Mouse (Mus musculus) MEL (cell line): ENCODE measurements around the gene Caskin1. TPM values are rescaled to one million over a fixed set of nuclear protein-coding genes. Genes with fewer than 3 reads are reported as not detected.

ENCODE experiments used
- DNase-seq: peaks from one replicate; pipeline ENCODE4 v3.0.0; 2011; ENCODE audit warnings: low read depth, low spot score
- H3K27ac ChIP-seq: 2 replicates; pipeline ENCODE4 v1.5.1; 2012; ENCODE audit warnings: low read depth, mild to moderate bottlenecking, control low read depth, low read length, moderate library complexity; ENCODE audit not compliant: control insufficient read depth
- H3K27me3 ChIP-seq, 2 experiments: fragments of 150-350 bp in 1 of 2; sonication (generic) in 1 of 2; 2 replicates each; pipeline ENCODE4 v1.6.1; 2012; ENCODE audit warnings: low read length in 2 of 2, mild to moderate bottlenecking in 2 of 2, improper control_type of control experiment in 1 of 2, moderate library complexity in 1 of 2; ENCODE audit not compliant: insufficient read depth in 2 of 2, control insufficient read depth in 1 of 2
- H3K36me3 ChIP-seq, 2 experiments: 2 replicates each; pipeline ENCODE4 v1.6.1; 2012 to 2014; ENCODE audit warnings: low read length in 2 of 2, improper control_type of control experiment in 1 of 2, inconsistent platforms in 1 of 2, mild to moderate bottlenecking in 1 of 2; ENCODE audit not compliant: insufficient read depth in 2 of 2, control insufficient read depth in 1 of 2
- H3K4me1 ChIP-seq, 2 experiments: fragments of 150-350 bp in 1 of 2; sonication (generic) in 1 of 2; 2 replicates each; pipeline ENCODE4 v1.6.1; 2012; ENCODE audit warnings: low read length in 2 of 2, improper control_type of control experiment in 1 of 2, mild to moderate bottlenecking in 1 of 2; ENCODE audit not compliant: insufficient read depth in 2 of 2, control insufficient read depth in 1 of 2
- H3K4me3 ChIP-seq, 2 experiments: fragments of 150-350 bp in 1 of 2; sonication (generic) in 1 of 2; 2 replicates each; pipeline ENCODE4 v1.5.1; 2012; ENCODE audit warnings: low read depth in 2 of 2, low read length in 2 of 2, mild to moderate bottlenecking in 2 of 2, moderate library complexity in 2 of 2, control low read depth in 1 of 2, improper control_type of control experiment in 1 of 2; ENCODE audit not compliant: control insufficient read depth in 1 of 2, insufficient read depth in 1 of 2
- H3K79me2 ChIP-seq: 2 replicates; pipeline ENCODE4 v1.6.1; 2012; ENCODE audit warnings: mild to moderate bottlenecking, low read length, moderate library complexity; ENCODE audit not compliant: control insufficient read depth, poor library complexity, insufficient read depth
- H3K9ac ChIP-seq: 2 replicates; pipeline ENCODE4 v1.6.1; 2012; ENCODE audit warnings: low read depth, mild to moderate bottlenecking, control low read depth, low read length, moderate library complexity; ENCODE audit not compliant: control insufficient read depth, poor library complexity, severe bottlenecking
- H3K9me3 ChIP-seq: fragments of 150-350 bp; sonication (generic); replicated peaks from 2 replicates; pipeline ENCODE4 v1.6.1; 2012; ENCODE audit warnings: mild to moderate bottlenecking, low read length, improper control_type of control experiment, moderate library complexity; ENCODE audit not compliant: insufficient read depth
- CHD1 ChIP-seq: IDR thresholded peaks from 2 replicates; pipeline ENCODE4 v1.6.1; 2012; ENCODE audit warnings: low read depth, mild to moderate bottlenecking, inconsistent platforms, low read length, improper control_type of control experiment
- E2F4 ChIP-seq: IDR thresholded peaks from 2 replicates; pipeline ENCODE4 v1.6.1; 2011; ENCODE audit warnings: low read depth, low read length, improper control_type of control experiment, borderline replicate concordance
- ELF1 ChIP-seq: IDR thresholded peaks from 2 replicates; pipeline ENCODE4 v1.6.1; 2014; ENCODE audit warnings: low read depth, mild to moderate bottlenecking, inconsistent platforms, low read length, improper control_type of control experiment, moderate library complexity
- EP300 ChIP-seq, 2 experiments: IDR thresholded peaks; 2 replicates each; pipeline ENCODE4 v1.6.1; 2011; ENCODE audit warnings: improper control_type of control experiment in 2 of 2, low read length in 2 of 2, low read depth in 1 of 2, mild to moderate bottlenecking in 1 of 2
- GABPA ChIP-seq: IDR thresholded peaks from 2 replicates; pipeline ENCODE4 v1.6.1; 2012; ENCODE audit warnings: low read depth, mild to moderate bottlenecking, inconsistent platforms, low read length, improper control_type of control experiment, moderate library complexity
- JUND ChIP-seq: IDR thresholded peaks from 2 replicates; pipeline ENCODE4 v1.6.1; 2011; ENCODE audit warnings: low read depth, mild to moderate bottlenecking, improper control_type of control experiment, low read length
- KAT2A ChIP-seq: conservative IDR thresholded peaks from 2 replicates; pipeline ENCODE4 v1.6.1; 2012; ENCODE audit warnings: low read depth, low read length, improper control_type of control experiment, inconsistent platforms
- MAFK ChIP-seq: IDR thresholded peaks from 2 replicates; pipeline ENCODE4 v1.6.1; 2011; ENCODE audit warnings: low read depth, mild to moderate bottlenecking, low read length, improper control_type of control experiment, borderline replicate concordance
- MAZ ChIP-seq: IDR thresholded peaks from 2 replicates; pipeline ENCODE4 v1.6.1; 2012; ENCODE audit warnings: low read depth, mild to moderate bottlenecking, inconsistent platforms, low read length, improper control_type of control experiment
- MEF2A ChIP-seq: IDR thresholded peaks from 2 replicates; pipeline ENCODE4 v1.6.1; 2014; ENCODE audit warnings: low read depth, mild to moderate bottlenecking, inconsistent platforms, low read length, improper control_type of control experiment; ENCODE audit not compliant: poor library complexity, insufficient replicate concordance, severe bottlenecking; ENCODE audit errors: extremely low read depth
- MYB ChIP-seq: IDR thresholded peaks from 2 replicates; pipeline ENCODE4 v1.6.1; 2011; ENCODE audit warnings: mild to moderate bottlenecking, low read depth, low read length, improper control_type of control experiment
- NRF1 ChIP-seq: IDR thresholded peaks from 2 replicates; pipeline ENCODE4 v1.6.1; 2014; ENCODE audit warnings: low read depth, mild to moderate bottlenecking, inconsistent platforms, low read length, improper control_type of control experiment, moderate library complexity; ENCODE audit not compliant: poor library complexity, insufficient read depth, severe bottlenecking
- POLR2AphosphoS2 ChIP-seq: IDR thresholded peaks from 2 replicates; pipeline ENCODE4 v1.6.1; 2011; ENCODE audit warnings: low read length, improper control_type of control experiment
- POLR2AphosphoS5 ChIP-seq: IDR thresholded peaks from 2 replicates; pipeline ENCODE4 v1.6.1; 2012; ENCODE audit warnings: low read depth, borderline replicate concordance, mild to moderate bottlenecking, inconsistent platforms, low read length, moderate library complexity, mixed read lengths
- SIN3A ChIP-seq: IDR thresholded peaks from 2 replicates; pipeline ENCODE4 v1.6.1; 2012; ENCODE audit warnings: low read length, improper control_type of control experiment, inconsistent platforms
- TBP ChIP-seq: IDR thresholded peaks from 2 replicates; pipeline ENCODE4 v1.8.0; 2011; ENCODE audit warnings: low read depth, low read length, improper control_type of control experiment
- TCF12 ChIP-seq: IDR thresholded peaks from 2 replicates; pipeline ENCODE4 v1.6.1; 2014; ENCODE audit warnings: low read depth, mild to moderate bottlenecking, inconsistent platforms, low read length, improper control_type of control experiment, moderate library complexity
- UBTF ChIP-seq: IDR thresholded peaks from 2 replicates; pipeline ENCODE4 v1.6.1; 2012; ENCODE audit warnings: low read depth, mild to moderate bottlenecking, inconsistent platforms, low read length, improper control_type of control experiment, moderate library complexity, borderline replicate concordance; ENCODE audit not compliant: insufficient read depth
- USF2 ChIP-seq, 2 experiments: IDR thresholded peaks; 2 replicates each; pipeline ENCODE4 v1.6.1; 2011 to 2012; ENCODE audit warnings: improper control_type of control experiment in 2 of 2, low read length in 2 of 2, borderline replicate concordance in 1 of 2, inconsistent platforms in 1 of 2, low read depth in 1 of 2, mild to moderate bottlenecking in 1 of 2; ENCODE audit not compliant: insufficient read depth in 1 of 2
- ZC3H11A ChIP-seq: IDR thresholded peaks from 2 replicates; pipeline ENCODE4 v1.6.1; 2012; ENCODE audit warnings: low read depth, mild to moderate bottlenecking, inconsistent platforms, low read length, improper control_type of control experiment
- ZKSCAN1 ChIP-seq: IDR thresholded peaks from 2 replicates; pipeline ENCODE4 v1.6.1; 2012; ENCODE audit warnings: low read depth, mild to moderate bottlenecking, inconsistent platforms, low read length, improper control_type of control experiment, moderate library complexity
- ZMIZ1 ChIP-seq: IDR thresholded peaks from 2 replicates; pipeline ENCODE4 v1.6.1; 2012; ENCODE audit warnings: low read depth, mild to moderate bottlenecking, inconsistent platforms, low read length, improper control_type of control experiment, moderate library complexity
- polyA plus RNA-seq, 2 experiments: library from polyadenylated mRNA; stranded (reverse) in 1 of 2; unstranded in 1 of 2; fragments of >175 nt in 1 of 2; fragments of >200 nt in 1 of 2; gene quantifications; 2 replicates each; pipeline versions ENCODE4 v1.2.1 to v1.2.4; 2012; ENCODE audit warnings: low replicate concordance in 2 of 2, low read depth in 1 of 2; ENCODE audit not compliant: insufficient read length in 2 of 2, insufficient read depth in 1 of 2, missing spikeins in 1 of 2
- total RNA-seq: library from RNA; depleted of rRNA; stranded (reverse); fragments of 300-350 nt; gene quantifications from 2 replicates; pipeline ENCODE4 v1.2.3, GENCODE M21; 2012

Gene Caskin1
- total and polyA plus RNA-seq, 3 experiments = 0.04 to 0.38 TPM; not detected in 1

DNA sequence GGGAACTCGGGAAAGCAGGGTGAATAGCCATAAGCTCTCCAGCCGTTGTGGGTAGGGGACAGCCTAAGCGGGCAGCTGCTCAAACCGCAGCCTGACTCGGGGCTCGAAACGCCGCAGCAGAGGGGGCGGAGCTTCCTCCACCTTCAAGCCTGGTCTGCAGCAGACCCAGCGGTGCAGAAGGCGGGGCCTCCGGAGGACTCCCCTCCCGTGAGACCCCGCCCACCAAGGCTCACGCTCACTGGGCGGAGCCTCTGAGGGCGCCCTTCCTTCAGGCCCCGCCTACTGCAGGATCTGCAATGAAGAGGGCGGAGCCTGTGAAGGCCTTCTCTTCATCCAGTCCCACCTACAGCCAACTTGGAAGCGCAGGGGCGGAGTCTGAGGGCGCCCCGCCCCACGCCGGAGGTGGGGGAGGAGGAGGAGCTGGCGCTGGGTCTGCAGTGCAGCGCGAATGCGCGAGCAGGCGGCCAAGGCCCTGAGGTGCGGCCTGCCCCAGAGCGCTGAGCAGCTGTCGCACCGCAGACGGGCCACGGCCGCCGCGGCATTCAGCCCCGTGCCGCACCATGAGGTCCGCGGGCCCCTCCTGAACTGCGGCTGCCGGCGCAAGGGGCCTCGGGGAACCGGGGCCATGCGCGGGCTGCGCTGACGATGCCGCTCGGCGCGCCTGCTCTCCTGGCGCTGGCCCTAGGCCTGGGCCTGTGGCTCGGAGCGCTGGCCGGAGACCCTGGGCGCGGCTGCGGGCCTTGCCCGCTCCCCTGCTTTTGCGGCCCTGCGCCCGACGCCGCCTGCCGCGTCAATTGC is 61.4 kb downstream of the Caskin1 start, which contains the start of gene Pkd1 (continued):
- TF ChIP-seq TBP (0 out of 2 replicates have a peak, but pooled peaks have one; percentile 55), MEF2A (no peak), POLR2AphosphoS2 (peak; percentile 82), MYB (no peak), ZC3H11A (no peak), ZKSCAN1 (no peak), JUND (no peak), GABPA (no peak), POLR2AphosphoS5 (no peak), E2F4 (no peak), MAFK (no peak), NRF1 (peak; percentile 68), CHD1 (0 out of 2 replicates have a peak, but pooled peaks have one; percentile 38), KAT2A (no peak), ZMIZ1 (peak; percentile 88), MAZ (peak; percentile 95), ELF1 (peak; percentile 40; the same call in 1 of the 2 replicates), EP300 (IDR thresholded peaks at IDR 0.05; ENCODE audit: low read depth in 1 of 2, low read length in 2 of 2) (no peak), USF2 (IDR thresholded peaks at IDR 0.05; ENCODE audit: borderline replicate concordance in 1 of 2, insufficient read depth in 1 of 2, low read depth in 1 of 2, low read length in 2 of 2) (no peak)

DNA sequence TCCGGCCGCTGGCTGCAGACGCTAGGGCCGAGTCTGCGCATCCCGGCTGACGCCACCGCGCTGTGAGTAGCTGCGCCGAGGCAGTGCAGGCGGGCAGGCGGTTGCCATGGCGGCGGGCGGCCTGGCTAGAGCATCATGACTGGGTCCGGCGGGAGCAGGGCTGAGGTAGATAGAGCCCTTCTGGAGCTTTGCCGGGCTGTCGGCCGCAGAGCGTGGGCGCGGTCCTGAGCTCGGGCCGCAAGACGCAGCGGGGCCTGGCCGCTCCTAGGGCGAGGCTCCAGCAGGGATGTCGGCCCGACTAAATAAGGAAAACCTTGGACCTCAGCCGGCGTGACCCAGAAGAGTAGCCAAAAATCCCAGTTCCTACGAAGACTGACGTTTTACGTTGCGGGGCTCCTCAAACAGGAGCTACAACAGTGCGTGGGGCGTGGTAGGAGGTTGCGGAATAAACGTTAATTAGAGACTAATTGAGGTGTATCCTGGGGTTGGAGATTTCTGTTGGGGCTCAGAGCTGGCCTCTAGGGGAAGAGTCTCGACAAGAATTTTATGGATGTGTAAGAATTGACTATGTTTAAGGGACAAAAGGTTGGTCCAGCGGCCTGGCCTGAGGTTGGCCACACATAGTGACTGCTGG is 62.1 kb downstream of the Caskin1 start:
- peak; percentile 79 for DNase-seq
- peak overlapping the region; percentile 67 to 83 for H3K4me3 ChIP-seq
- peak overlapping the region; percentile 33; the same call in 1 of the 2 replicates for H3K27ac ChIP-seq
- H3K79me2 ChIP-seq = peaks cover 7% of the 10 kb centered on the region
- H3K9me3 ChIP-seq = no peaks in the 10 kb centered on the region
- H3K36me3 ChIP-seq = peaks cover 0 to 8% of the 10 kb centered on the region in 2 experiments; a peak in 1 of 4 replicates
- peaks cover 2 to 7% of the 10 kb centered on the region in 2 experiments; a peak in 3 of 4 replicates for H3K4me1 ChIP-seq
- TF ChIP-seq TCF12 (0 out of 2 replicates have a peak, but pooled peaks have one; percentile 12), ELF1 (0 out of 2 replicates have a peak, but pooled peaks have one; percentile 7), SIN3A (peak; percentile 54; the same call in 1 of the 2 replicates), UBTF (no peak), NRF1 (peak; percentile 59; the same call in 1 of the 2 replicates)
- no peaks in the 10 kb centered on the region for H3K27me3 ChIP-seq
- H3K9ac ChIP-seq = peak overlapping the region; percentile 84
